Mouse (Mus musculus) liver, embryonic 14.5 days (tissue): ENCODE results near the gene Git1. TPM values are rescaled to one million over a fixed set of nuclear protein-coding genes. Genes with fewer than 3 reads are reported as not detected.
A peak's percentile ranks its signal among the peaks of the same experiment; 100 is the strongest.

Experiments used
- ATAC-seq: fragments of 200-750 bp; cut with Nextera tagmentation; 2 replicates; pipeline ENCODE4 v1.8.0; 2017; ENCODE audit warnings: moderate number of reproducible peaks, mild to moderate bottlenecking, moderate library complexity; ENCODE audit not compliant: insufficient read depth
- DNase-seq, 3 experiments: peaks; one replicate each; pipeline ENCODE4 v3.0.0-alpha.2; 2012 to 2013; ENCODE audit warnings: low read depth in 3 of 3, low spot score in 3 of 3
- H3K27ac ChIP-seq: fragments of 300-500 bp; sonication (generic); 2 replicates; pipeline ENCODE4 v1.5.1; 2014; ENCODE audit warnings: moderate library complexity, mild to moderate bottlenecking, control low read depth, inconsistent platforms
- H3K27me3 ChIP-seq: fragments of 300-500 bp; sonication (generic); 2 replicates; pipeline ENCODE4 v1.6.1; 2014; ENCODE audit warnings: mild to moderate bottlenecking, low read length, moderate library complexity; ENCODE audit not compliant: control insufficient read depth, insufficient read depth
- H3K36me3 ChIP-seq: fragments of 300-500 bp; sonication (generic); replicated peaks from 2 replicates; pipeline ENCODE4 v1.6.1; 2014; ENCODE audit warnings: low read depth; ENCODE audit not compliant: control insufficient read depth, insufficient read depth
- H3K4me1 ChIP-seq, 2 experiments: fragments of 200-500 bp in 1 of 2; fragments of 300-500 bp in 1 of 2; sonication (generic) in 1 of 2; replicated peaks; 2 replicates each; pipeline ENCODE4 v1.6.1; 2012 to 2014; ENCODE audit warnings: antibody characterized with exemption in 1 of 2, inconsistent platforms in 1 of 2, low read length in 1 of 2; ENCODE audit not compliant: control insufficient read depth in 2 of 2, insufficient read depth in 2 of 2
- H3K4me2 ChIP-seq: fragments of 300-500 bp; sonication (generic); 2 replicates; pipeline ENCODE4 v1.6.1; 2014; ENCODE audit warnings: low read depth, mild to moderate bottlenecking, control low read depth, moderate library complexity
- H3K4me3 ChIP-seq, 2 experiments: fragments of 200-500 bp in 1 of 2; fragments of 300-500 bp in 1 of 2; sonication (generic) in 1 of 2; 2 replicates each; pipeline ENCODE4 v1.5.1; 2012 to 2014; ENCODE audit warnings: low read depth in 2 of 2, low read length in 2 of 2, mild to moderate bottlenecking in 2 of 2, control low read depth in 1 of 2, inconsistent platforms in 1 of 2, moderate library complexity in 1 of 2; ENCODE audit not compliant: insufficient read depth in 1 of 2
- H3K9ac ChIP-seq: fragments of 300-500 bp; sonication (generic); replicated peaks from 2 replicates; pipeline ENCODE4 v1.6.1; 2014; ENCODE audit warnings: mild to moderate bottlenecking, control low read depth, moderate library complexity
- H3K9me3 ChIP-seq: fragments of 300-500 bp; sonication (generic); 2 replicates; pipeline ENCODE4 v1.6.1; 2016; ENCODE audit warnings: low read length, mixed read lengths; ENCODE audit not compliant: control insufficient read depth
- CTCF ChIP-seq: IDR thresholded peaks from 2 replicates; pipeline ENCODE4 v1.5.1; 2016; ENCODE audit warnings: antibody characterized with exemption, low read depth, control low read depth
- EP300 ChIP-seq: IDR thresholded peaks from 2 replicates; pipeline ENCODE4 v1.6.1; 2016; ENCODE audit warnings: antibody characterized with exemption, low read depth
- WGBS: fragments of 180-500 bp; shearing (Covaris S2); extraction: QIAGEN DNeasy Blood & Tissue Kit; methylation state at CpG from one replicate; pipeline ENCODE4 v1.1.7; 2014; ENCODE audit not compliant: insufficient replicate concordance; 5-methylcytosine and 5-hydroxymethylcytosine counted together
- polyA plus RNA-seq, 2 experiments: library from polyadenylated mRNA; depleted of rRNA in 1 of 2; stranded (reverse) in 1 of 2; unstranded in 1 of 2; fragments of >200 nt; fragmentation: Nextera tagmentation in 1 of 2; extraction: Ambion mirVana in 1 of 2; gene quantifications; 2 replicates each; pipeline versions ENCODE4 v1.2.1 to v1.2.3; 2012 to 2014

The Git1 gene
- polyA plus RNA-seq, 2 experiments, result 2.2 to 6.3 TPM

GRCm38 (mm10) chr11:77492911-77493332 lies 440 bp upstream of the Git1 start:
- 0% methylated on average over 30 of the region's 32 CpGs for WGBS
- TF ChIP-seq EP300 (no peak), CTCF (peak; percentile 45)
- no peaks in the 10 kb centered on the region for H3K9me3 ChIP-seq
- no peaks in the 10 kb centered on the region for H3K36me3 ChIP-seq
- ATAC-seq (peak; percentile 81), DNase-seq (peak; percentile 78 to 82 (median 79))
- peak overlapping the region; percentile 62 to 82 for H3K4me3 ChIP-seq
- H3K27me3 ChIP-seq, result peaks cover 25% of the 10 kb centered on the region
- H3K27ac ChIP-seq, result peak overlapping the region; percentile 35
- H3K4me2 ChIP-seq, result peak overlapping the region; percentile 82
- H3K4me1 ChIP-seq, result peaks cover 7 to 32% of the 10 kb centered on the region in 2 experiments; a peak in 3 of 4 replicates
- peak overlapping the region; percentile 71 for H3K9ac ChIP-seq

GRCm38 (mm10) chr11:77494344-77494676 lies 948 bp downstream of the Git1 start:
- H3K4me2 ChIP-seq, result peak overlapping the region; percentile 82
- TF ChIP-seq EP300, result no peak
- no peak for TF ChIP-seq CTCF
- ATAC-seq (no peak), DNase-seq (no peak)
- peak overlapping the region; percentile 55 to 82 for H3K4me3 ChIP-seq
- H3K27me3 ChIP-seq, result peaks cover 14% of the 10 kb centered on the region
- 18% methylated on average over 4 of the region's 4 CpGs for WGBS
- H3K36me3 ChIP-seq, result no peaks in the 10 kb centered on the region
- H3K4me1 ChIP-seq, result peaks cover 7 to 29% of the 10 kb centered on the region in 2 experiments; a peak in 3 of 4 replicates
- no peaks in the 10 kb centered on the region for H3K9me3 ChIP-seq
- no peak overlapping the region for H3K27ac ChIP-seq
- H3K9ac ChIP-seq, result no peak overlapping the region

- DNase-seq, result no peak
- TF ChIP-seq EP300, result no peak
- H3K27ac ChIP-seq, result no peak overlapping the region
- peak overlapping the region; percentile 82 for H3K4me2 ChIP-seq
- H3K9me3 ChIP-seq, result no peaks in the 10 kb centered on the region
- H3K4me1 ChIP-seq, result peaks cover 7 to 29% of the 10 kb centered on the region in 2 experiments; a peak in 3 of 4 replicates
- peaks cover 10% of the 10 kb centered on the region for H3K27me3 ChIP-seq
- no peak overlapping the region for H3K4me3 ChIP-seq
- 70% methylated on average over 6 of the region's 6 CpGs for WGBS
- no peak for ATAC-seq
- no peak overlapping the region for H3K9ac ChIP-seq
- no peaks in the 10 kb centered on the region; the same call in 1 of the 2 replicates for H3K36me3 ChIP-seq
Measured at GRCm38 (mm10) chr11:77494782-77495181, 1.4 kb downstream of the Git1 start.

- TF ChIP-seq CTCF (no peak), EP300 (no peak)
- peaks cover 3% of the 10 kb centered on the region for H3K27me3 ChIP-seq
- no peaks in the 10 kb centered on the region; the same call in 1 of the 2 replicates for H3K36me3 ChIP-seq
- H3K27ac ChIP-seq, result no peak overlapping the region
- H3K9ac ChIP-seq, result no peak overlapping the region
- DNase-seq, result no peak
- H3K4me3 ChIP-seq, result no peak overlapping the region
- no peaks in the 10 kb centered on the region for H3K9me3 ChIP-seq
- ATAC-seq, result no peak
- H3K4me2 ChIP-seq, result no peak overlapping the region
- H3K4me1 ChIP-seq, result peaks cover 7 to 29% of the 10 kb centered on the region in 2 experiments; a peak in 3 of 4 replicates
Measured at GRCm38 (mm10) chr11:77495507-77495906, 2.1 kb downstream of the Git1 start.

- no peak overlapping the region for H3K4me2 ChIP-seq
- ATAC-seq, result no peak
Measured at GRCm38 (mm10) chr11:77497341-77497756, 4.0 kb downstream of the Git1 start.

More at GRCm38 (mm10) chr11:77497341-77497756, 4.0 kb downstream of the Git1 start:
- TF ChIP-seq CTCF (peak; percentile 58), EP300 (no peak)
- no peaks in the 10 kb centered on the region for H3K9me3 ChIP-seq
- no peaks in the 10 kb centered on the region; the same call in none of the 2 replicates for H3K36me3 ChIP-seq
- peaks cover 1 to 16% of the 10 kb centered on the region in 2 experiments; a peak in 3 of 4 replicates for H3K4me1 ChIP-seq
- H3K27me3 ChIP-seq, result no peaks in the 10 kb centered on the region
- DNase-seq, result no peak
- WGBS, result 43% methylated on average over 6 of the region's 6 CpGs
- no peak overlapping the region for H3K27ac ChIP-seq
- no peak overlapping the region for H3K4me3 ChIP-seq
- H3K9ac ChIP-seq, result no peak overlapping the region
